Mouse (Mus musculus) liver, adult 2 months (tissue): ENCODE data around the gene Pnpla1.

ENCODE experiments used
- CTCF ChIP-seq: fragments of 200-500 bp; IDR thresholded peaks from 2 replicates; pipeline ENCODE4 v1.5.1; 2011; ENCODE audit warnings: low read depth, low read length, control low read depth
- POLR2A ChIP-seq: fragments of 200-500 bp; IDR thresholded peaks from 2 replicates; pipeline ENCODE4 v1.6.1; 2011; ENCODE audit warnings: low read length, control low read depth; ENCODE audit not compliant: insufficient read depth; ENCODE audit errors: extremely low read depth

DNA sequence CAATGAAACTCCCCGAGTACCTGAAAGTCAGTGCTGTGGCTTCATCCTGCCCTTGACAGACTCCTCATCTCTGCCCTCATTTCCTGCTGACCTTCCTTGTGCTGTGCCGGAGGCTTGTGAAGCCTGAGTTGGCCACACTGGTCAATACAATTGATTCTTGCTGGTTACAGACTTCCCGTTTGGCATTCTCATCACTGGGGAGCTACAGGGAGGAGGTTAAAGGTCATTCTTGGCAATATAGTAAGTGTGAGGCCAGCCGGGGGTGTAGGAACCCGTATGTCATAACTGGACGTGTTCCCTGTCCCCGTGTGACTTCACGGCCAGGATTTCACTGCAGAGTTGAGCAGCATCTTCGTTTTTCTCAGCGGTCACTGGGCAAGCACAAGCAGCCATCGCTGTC, 13.6 kb downstream of the Pnpla1 start:
- TF ChIP-seq POLR2A (no peak), CTCF (no peak)
